Mouse (Mus musculus): ENCODE measurements around the gene Ttyh2. TPM values are rescaled to one million over a fixed set of nuclear protein-coding genes. Genes with fewer than 3 reads are reported as not detected.
A peak's percentile ranks its signal among the peaks of the same experiment; 100 is the strongest.

Ttyh2 gene
- total and polyA plus RNA-seq, 3 experiments, result 0.38 to 2.9 (median 0.74) TPM

DNA sequence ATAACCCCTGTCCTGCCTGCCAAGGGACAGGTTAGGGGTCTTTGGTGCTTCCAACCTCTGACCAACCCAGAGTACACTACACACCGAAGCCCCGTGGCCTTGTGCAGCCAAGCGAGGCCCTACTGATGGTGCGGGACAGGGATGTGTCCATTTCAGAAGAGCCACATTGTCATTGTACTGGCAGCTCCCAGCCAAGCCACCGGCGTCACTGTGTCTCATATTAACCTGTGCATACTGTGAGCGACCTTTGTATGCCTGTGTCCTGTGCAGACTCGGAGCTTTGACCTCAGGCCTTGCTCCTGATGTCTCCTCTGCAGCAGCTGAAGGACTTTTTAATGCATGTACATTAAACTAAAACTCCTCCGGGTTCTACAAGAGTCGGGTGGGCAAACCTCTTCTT, 45.3 kb downstream of the Ttyh2 start:
- Histone ChIP-seq H3K27me3 (ENCODE audit: insufficient read depth, low read length) (peaks cover 3% of the 10 kb centered on the region; the same call in 1 of the 2 replicates), H3K4me3 (ENCODE audit: low read depth, low read length) (no peak overlapping the region), H3K9me3 (replicated peaks) (peaks cover 62% of the 10 kb centered on the region), H3K4me1 (ENCODE audit: insufficient read depth, low read depth, low read length) (no peaks in the 10 kb centered on the region), H3K36me3 (replicated peaks) (no peaks in the 10 kb centered on the region)
- no peak for TF ChIP-seq GATA2 (IDR thresholded peaks at IDR 0.05; ENCODE audit: borderline replicate concordance, low read depth, low read length)
- TF ChIP-seq GATA1 (IDR thresholded peaks at IDR 0.05; ENCODE audit: borderline replicate concordance, low read length), result no peak
- TF ChIP-seq POLR2AphosphoS5 (IDR thresholded peaks at IDR 0.05; ENCODE audit: insufficient replicate concordance, low read depth, low read length), result no peak
- TF ChIP-seq TAL1 (conservative IDR thresholded peaks at IDR 0.05; ENCODE audit: low read depth, low read length), result no peak
- no peak for TF ChIP-seq CTCF (IDR thresholded peaks at IDR 0.05; ENCODE audit: low read depth, low read length)
- no peak for DNase-seq (ENCODE audit: low spot score)
- no peak for ATAC-seq (ENCODE audit: extremely low read depth, insufficient number of reproducible peaks, low FRiP score, poor library complexity, severe bottlenecking)

DNA sequence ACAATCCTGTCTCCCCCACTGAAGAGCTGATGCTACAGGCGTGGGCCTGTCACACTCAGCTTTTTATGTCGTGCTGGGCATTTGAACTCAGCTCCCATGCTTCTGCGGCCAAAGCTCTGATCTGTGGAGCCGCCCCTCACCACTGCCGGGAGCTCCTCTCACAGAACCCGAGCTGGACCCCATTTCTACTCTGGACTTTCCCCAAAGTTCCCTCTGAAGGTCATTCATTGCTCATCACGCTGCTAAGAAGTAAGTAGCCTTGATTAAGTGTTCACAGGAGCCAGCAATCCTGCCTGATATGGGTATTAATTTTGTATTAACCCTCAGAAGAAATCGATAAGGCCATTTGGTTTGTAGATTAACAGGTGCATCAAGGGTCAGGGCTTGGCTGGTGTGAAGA, 47.2 kb downstream of the Ttyh2 start:
- Histone ChIP-seq H3K4me3 (ENCODE audit: low read depth, low read length) (no peak overlapping the region), H3K36me3 (replicated peaks) (no peaks in the 10 kb centered on the region), H3K9me3 (replicated peaks) (peaks cover 66% of the 10 kb centered on the region), H3K4me1 (ENCODE audit: insufficient read depth, low read depth, low read length) (no peaks in the 10 kb centered on the region), H3K27me3 (ENCODE audit: insufficient read depth, low read length) (peaks cover 3% of the 10 kb centered on the region; the same call in 1 of the 2 replicates)
- no peak for TF ChIP-seq CTCF (IDR thresholded peaks at IDR 0.05; ENCODE audit: low read depth, low read length)
- no peak for TF ChIP-seq GATA2 (IDR thresholded peaks at IDR 0.05; ENCODE audit: borderline replicate concordance, low read depth, low read length)
- TF ChIP-seq GATA1 (IDR thresholded peaks at IDR 0.05; ENCODE audit: borderline replicate concordance, low read length), result no peak
- ATAC-seq (ENCODE audit: extremely low read depth, insufficient number of reproducible peaks, low FRiP score, poor library complexity, severe bottlenecking) (no peak), DNase-seq (ENCODE audit: low spot score) (no peak)

DNA sequence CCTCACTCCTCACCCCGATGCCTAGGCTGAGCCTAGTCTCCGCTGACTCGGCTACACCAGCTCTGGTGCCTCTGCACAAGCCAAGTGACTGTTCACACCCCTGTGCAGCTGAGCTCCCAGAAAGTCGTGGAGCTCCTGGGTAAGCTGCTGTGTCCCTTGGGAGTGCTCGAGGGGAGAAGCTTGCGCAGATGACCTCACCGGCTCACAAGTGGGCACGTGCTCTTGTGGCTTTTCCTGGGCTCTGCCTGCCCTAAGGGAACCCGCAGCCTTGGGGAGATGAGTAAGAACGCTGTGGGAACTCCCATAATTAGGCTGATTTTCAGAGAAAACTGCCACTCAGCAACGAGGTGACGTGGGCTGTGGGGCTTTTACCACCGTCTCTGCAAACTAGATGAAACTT, 47.8 kb downstream of the Ttyh2 start:
- peaks cover 3% of the 10 kb centered on the region; the same call in 1 of the 2 replicates for H3K27me3 ChIP-seq (ENCODE audit: insufficient read depth, low read length)
- no peak for ATAC-seq (ENCODE audit: extremely low read depth, insufficient number of reproducible peaks, low FRiP score, poor library complexity, severe bottlenecking)
- 0 out of 2 replicates have a peak overlapping the region, but pooled peaks have one; percentile 13 for H3K4me3 ChIP-seq (ENCODE audit: low read depth, low read length)
- H3K36me3 ChIP-seq (replicated peaks), result no peaks in the 10 kb centered on the region
- no peaks in the 10 kb centered on the region for H3K4me1 ChIP-seq (ENCODE audit: insufficient read depth, low read depth, low read length)
- peaks cover 68% of the 10 kb centered on the region for H3K9me3 ChIP-seq (replicated peaks)
- DNase-seq (ENCODE audit: low spot score), result no peak
- TF ChIP-seq POLR2AphosphoS5 (IDR thresholded peaks at IDR 0.05; ENCODE audit: insufficient replicate concordance, low read depth, low read length) (no peak), TAL1 (conservative IDR thresholded peaks at IDR 0.05; ENCODE audit: low read depth, low read length) (no peak), GATA1 (IDR thresholded peaks at IDR 0.05; ENCODE audit: borderline replicate concordance, low read length) (no peak), CTCF (IDR thresholded peaks at IDR 0.05; ENCODE audit: low read depth, low read length) (no peak), GATA2 (IDR thresholded peaks at IDR 0.05; ENCODE audit: borderline replicate concordance, low read depth, low read length) (no peak)

DNA sequence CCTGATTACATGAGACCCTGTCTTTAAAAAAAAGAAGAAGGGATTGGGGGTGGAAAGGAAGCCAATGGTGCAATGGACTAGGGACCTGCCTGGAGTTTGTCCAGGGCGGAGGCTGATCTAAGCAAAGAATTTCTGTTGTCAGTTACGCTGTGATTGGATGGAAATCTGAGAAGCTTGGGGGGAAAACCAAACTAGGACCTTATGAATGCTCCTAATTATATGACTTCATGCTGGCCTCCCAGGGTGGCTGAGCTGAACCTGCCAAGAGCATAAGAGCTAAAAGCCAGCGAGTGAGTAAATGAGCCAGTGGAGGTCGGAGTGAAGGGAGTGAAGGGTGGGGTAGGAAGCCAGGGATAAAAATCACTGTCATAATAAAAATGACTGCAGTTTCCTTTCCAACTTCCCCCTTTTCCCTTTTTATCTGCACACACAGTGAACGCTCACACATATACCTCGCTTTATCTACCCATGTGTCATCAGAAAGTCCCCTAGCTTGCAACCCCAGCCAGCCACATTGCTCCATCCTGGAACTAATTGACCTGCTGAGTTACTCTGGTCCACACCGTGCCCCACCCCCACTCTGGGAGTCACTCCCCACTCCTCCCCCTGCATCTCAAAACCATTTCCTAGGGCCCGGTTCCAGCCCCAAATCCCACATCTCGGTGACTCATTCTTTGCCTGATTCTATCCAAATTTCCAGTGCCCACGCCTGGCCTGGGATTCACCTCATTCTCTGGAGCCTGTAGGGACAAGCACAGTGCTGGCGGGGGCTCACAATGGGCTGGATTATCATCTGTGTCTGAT, 49.8 kb downstream of the Ttyh2 start:
- ATAC-seq (ENCODE audit: extremely low read depth, insufficient number of reproducible peaks, low FRiP score, poor library complexity, severe bottlenecking) (no peak), DNase-seq (ENCODE audit: low spot score) (no peak)
- H3K4me3 ChIP-seq (ENCODE audit: low read depth, low read length), result no peak overlapping the region
- no peak for TF ChIP-seq TAL1 (conservative IDR thresholded peaks at IDR 0.05; ENCODE audit: low read depth, low read length)
- TF ChIP-seq GATA1 (IDR thresholded peaks at IDR 0.05; ENCODE audit: borderline replicate concordance, low read length), result no peak
- no peak for TF ChIP-seq POLR2AphosphoS5 (IDR thresholded peaks at IDR 0.05; ENCODE audit: insufficient replicate concordance, low read depth, low read length)
- TF ChIP-seq CTCF (IDR thresholded peaks at IDR 0.05; ENCODE audit: low read depth, low read length), result no peak
- TF ChIP-seq GATA2 (IDR thresholded peaks at IDR 0.05; ENCODE audit: borderline replicate concordance, low read depth, low read length), result no peak
- peaks cover 3% of the 10 kb centered on the region; the same call in 1 of the 2 replicates for H3K27me3 ChIP-seq (ENCODE audit: insufficient read depth, low read length)
- no peaks in the 10 kb centered on the region for H3K4me1 ChIP-seq (ENCODE audit: insufficient read depth, low read depth, low read length)
- H3K9me3 ChIP-seq (replicated peaks), result peaks cover 62% of the 10 kb centered on the region
- no peaks in the 10 kb centered on the region for H3K36me3 ChIP-seq (replicated peaks)

DNA sequence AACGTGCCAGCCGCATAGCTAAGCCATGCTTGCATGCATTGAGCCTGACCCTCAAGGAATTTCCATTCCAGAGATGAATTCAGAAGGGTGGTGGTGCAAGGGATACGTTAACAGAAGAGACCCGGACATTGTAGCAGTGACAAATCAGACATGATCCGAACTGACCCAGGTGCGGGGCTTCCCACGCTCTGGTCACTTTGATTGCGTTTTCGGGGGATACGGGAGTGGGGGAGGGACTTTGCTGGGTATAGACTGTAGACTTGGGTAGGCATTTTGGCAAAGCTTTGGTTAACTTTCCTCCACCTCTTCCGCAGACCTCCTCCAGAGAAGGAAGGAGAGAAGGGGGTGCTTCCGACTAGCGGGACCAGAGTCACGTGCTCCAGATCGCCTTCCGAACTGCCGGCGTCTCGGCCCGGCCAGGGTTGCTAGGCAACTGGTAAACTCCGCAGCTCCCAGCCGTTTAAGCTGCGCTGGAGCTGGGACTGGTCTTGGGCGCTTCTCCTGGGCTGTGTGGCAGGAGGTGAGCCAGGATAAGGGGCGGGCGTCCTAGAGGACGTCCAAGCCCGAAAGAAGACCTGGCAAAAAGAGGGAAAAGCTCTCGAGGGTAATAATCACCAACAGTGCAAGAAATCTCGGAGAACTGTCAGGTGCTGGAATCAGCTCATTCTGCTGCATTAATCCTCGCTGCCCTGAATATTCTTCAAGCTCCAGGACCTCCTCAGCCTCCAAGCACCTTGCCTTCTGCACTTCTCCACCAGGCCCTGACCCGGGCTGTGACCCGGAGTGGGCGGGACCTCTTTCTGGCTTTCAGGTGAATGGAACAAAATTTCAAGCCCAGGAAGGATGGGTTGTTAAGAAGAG, 52.0 kb downstream of the Ttyh2 start, which contains the start of gene Dnaic2:
Gene Dnaic2 (plus strand): TSS at position 444 of the 861 bp plus-strand sequence.
- Histone ChIP-seq H3K27me3 (ENCODE audit: insufficient read depth, low read length) (peaks cover 3% of the 10 kb centered on the region; the same call in 1 of the 2 replicates), H3K36me3 (replicated peaks) (no peaks in the 10 kb centered on the region), H3K4me1 (ENCODE audit: insufficient read depth, low read depth, low read length) (no peaks in the 10 kb centered on the region), H3K9me3 (replicated peaks) (peaks cover 57% of the 10 kb centered on the region), H3K4me3 (ENCODE audit: low read depth, low read length) (no peak within 1 kb of the TSS)
- TF ChIP-seq CTCF (IDR thresholded peaks at IDR 0.05; ENCODE audit: low read depth, low read length) (no peak), GATA2 (IDR thresholded peaks at IDR 0.05; ENCODE audit: borderline replicate concordance, low read depth, low read length) (no peak), TAL1 (conservative IDR thresholded peaks at IDR 0.05; ENCODE audit: low read depth, low read length) (no peak), GATA1 (IDR thresholded peaks at IDR 0.05; ENCODE audit: borderline replicate concordance, low read length) (no peak), POLR2AphosphoS5 (IDR thresholded peaks at IDR 0.05; ENCODE audit: insufficient replicate concordance, low read depth, low read length) (no peak)
- no peak for ATAC-seq (ENCODE audit: extremely low read depth, insufficient number of reproducible peaks, low FRiP score, poor library complexity, severe bottlenecking)
- DNase-seq (ENCODE audit: low spot score), result no peak

DNA sequence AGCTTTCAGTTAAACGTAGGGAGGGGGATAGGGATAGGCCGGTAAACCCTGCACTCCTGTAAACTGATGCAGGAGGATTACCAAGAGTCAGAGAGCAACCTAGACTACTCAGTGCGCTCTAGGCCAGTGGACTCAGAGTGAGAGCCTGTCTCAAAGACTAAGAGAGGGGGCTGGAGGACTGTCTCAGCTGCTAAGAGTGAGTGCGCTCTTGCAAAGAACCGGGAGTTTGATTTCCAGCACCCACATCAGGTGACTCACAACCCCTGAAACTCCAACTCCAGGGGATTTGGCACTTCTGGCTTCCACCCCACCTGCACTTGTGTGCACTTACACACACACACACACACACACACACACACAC, 52.6 kb downstream of the Ttyh2 start:
- H3K4me1 ChIP-seq (ENCODE audit: insufficient read depth, low read depth, low read length), result no peaks in the 10 kb centered on the region
- no peak overlapping the region for H3K4me3 ChIP-seq (ENCODE audit: low read depth, low read length)
- peaks cover 3% of the 10 kb centered on the region; the same call in 1 of the 2 replicates for H3K27me3 ChIP-seq (ENCODE audit: insufficient read depth, low read length)
- peaks cover 55% of the 10 kb centered on the region for H3K9me3 ChIP-seq (replicated peaks)
- no peak for DNase-seq (ENCODE audit: low spot score)
- no peaks in the 10 kb centered on the region for H3K36me3 ChIP-seq (replicated peaks)
- no peak for ATAC-seq (ENCODE audit: extremely low read depth, insufficient number of reproducible peaks, low FRiP score, poor library complexity, severe bottlenecking)
- TF ChIP-seq GATA2 (IDR thresholded peaks at IDR 0.05; ENCODE audit: borderline replicate concordance, low read depth, low read length), result no peak
- TF ChIP-seq CTCF (IDR thresholded peaks at IDR 0.05; ENCODE audit: low read depth, low read length), result no peak
- TF ChIP-seq GATA1 (IDR thresholded peaks at IDR 0.05; ENCODE audit: borderline replicate concordance, low read length), result no peak
- TF ChIP-seq TAL1 (conservative IDR thresholded peaks at IDR 0.05; ENCODE audit: low read depth, low read length), result no peak
- TF ChIP-seq POLR2AphosphoS5 (IDR thresholded peaks at IDR 0.05; ENCODE audit: insufficient replicate concordance, low read depth, low read length), result no peak
